Mouse (Mus musculus): ENCODE measurements at regions not wholly inside any gene's neighbourhood (a gene's known extent, or its start where the extent isn't known, plus 50 kb on each side); places are given as distances from the start of the nearest gene placed in this dataset.

DNA sequence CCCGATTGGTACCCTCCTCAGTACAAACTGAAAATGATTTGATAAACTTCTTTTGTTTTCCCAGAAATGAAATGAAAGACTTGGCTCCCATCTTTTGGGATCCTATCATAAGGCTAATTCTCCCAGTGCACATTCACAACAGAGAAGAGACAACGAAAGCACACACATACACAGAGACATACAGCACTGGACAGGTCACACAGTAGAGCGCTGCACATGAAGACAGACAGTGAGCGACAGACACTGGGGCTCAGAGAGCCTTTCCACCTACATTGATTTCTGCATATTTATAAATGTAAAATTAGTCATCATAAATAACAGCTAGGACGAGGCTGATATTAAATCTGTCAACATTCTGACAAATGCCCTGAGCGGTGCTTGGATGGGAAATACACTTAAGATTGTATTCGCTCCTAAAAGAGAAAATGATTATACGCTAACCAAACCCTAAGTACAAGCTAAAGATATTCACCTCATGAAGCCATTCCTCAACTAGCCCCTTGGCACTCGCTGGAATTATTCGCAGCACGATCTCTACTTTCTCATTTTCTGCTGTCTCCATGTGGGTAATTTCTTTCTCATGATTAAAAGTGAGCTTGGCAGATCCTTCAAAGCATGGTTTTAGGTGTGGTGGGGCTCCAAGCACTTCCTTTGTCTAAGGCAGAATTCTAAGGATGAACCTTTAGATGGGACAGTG is 647.4 kb downstream of the Nedd1 start:
- DNase-seq = no peak

DNA sequence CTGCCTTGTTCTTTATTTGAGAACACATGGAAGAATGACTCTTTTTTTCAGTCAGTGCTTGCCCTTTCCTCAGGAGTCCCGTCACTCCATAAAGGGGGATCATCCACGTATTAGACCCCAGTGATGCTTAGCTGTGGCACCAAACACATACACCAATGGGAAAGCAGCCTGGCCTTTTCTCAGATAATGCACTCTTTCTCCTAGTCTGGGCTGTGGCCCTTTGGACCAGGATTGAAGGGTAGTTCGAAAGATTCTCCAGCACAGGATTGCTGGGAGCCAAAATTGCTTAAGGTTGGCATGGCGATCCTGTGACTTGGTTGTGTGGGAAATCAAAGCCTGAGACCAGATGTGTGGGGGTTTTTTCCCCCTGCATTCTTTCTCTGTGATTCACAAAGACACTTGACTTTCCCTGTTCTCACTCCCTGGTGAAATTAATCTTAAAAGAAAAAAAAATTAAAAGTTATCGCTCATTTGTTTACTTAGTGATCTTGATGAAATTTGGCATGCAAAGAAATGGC is 648.3 kb downstream of the Nedd1 start:
- no peak for DNase-seq

DNA sequence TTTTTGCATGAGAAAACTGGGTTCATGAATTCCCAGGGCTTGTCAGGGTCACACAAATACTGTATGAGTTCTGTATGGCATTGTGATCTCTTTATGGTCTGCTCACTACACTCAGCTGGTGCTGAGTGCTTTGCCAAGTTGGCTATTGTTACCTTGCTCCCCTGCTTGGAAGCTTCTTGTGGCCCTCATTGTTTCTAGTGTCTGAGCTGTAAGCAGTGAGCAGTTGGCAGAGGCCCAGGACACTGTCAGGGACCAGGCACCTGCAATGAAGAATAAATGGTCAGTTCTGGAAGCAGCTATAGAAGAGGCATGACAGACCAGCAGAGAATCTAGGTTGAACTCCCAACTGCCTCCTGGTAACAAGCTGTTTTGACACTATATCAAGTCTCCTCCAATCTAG is 677.4 kb downstream of the Nedd1 start:
- no peak for DNase-seq

DNA sequence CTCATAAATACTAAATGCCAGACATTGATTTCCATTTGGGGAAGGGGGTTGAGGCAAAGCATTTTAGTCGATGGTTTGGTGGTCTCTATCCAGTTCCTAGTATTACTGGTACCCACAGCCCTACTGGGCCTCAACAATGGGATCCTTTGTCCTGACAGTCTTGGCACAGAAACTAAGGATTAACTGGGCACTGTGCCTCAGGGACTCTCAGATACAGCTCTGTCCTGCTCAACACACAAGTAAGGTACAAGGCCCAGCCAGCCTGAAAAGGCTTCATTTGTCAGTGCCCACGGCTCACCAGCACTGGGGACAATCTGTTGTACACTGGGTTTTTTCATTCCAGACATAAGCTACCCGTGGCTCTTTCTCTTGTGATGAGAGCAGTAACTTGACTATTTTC is 686.0 kb downstream of the Nedd1 start:
- peak; percentile 24 for DNase-seq

- no peak for DNase-seq
Observed at GRCm38 (mm10) chr10:92030221-92030620, 692.0 kb downstream of the Nedd1 start.

- no peak for DNase-seq
Observed at GRCm38 (mm10) chr10:92024203-92024602, 698.0 kb downstream of the Nedd1 start.

DNA sequence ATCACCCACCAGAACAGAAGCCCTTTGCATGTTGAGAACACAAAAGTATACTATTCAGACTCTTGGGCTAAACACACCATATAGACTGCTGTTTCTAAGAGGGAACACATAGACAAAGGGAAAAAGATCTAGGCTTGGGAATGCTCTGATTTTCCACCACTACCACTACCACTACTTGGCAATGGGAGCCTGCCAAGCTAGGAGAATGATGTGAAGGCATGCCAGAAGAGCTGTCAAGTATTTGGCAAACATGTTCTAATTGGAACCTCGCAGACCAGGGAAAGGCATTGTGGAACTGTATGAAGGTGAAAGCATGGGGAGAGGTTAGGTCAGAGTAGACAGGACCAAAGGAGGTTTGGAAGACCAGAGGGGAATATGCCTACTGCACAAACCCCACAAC is 701.2 kb downstream of the Nedd1 start:
- no peak for DNase-seq

- DNase-seq = peak; percentile 4
Observed at GRCm38 (mm10) chr10:92009551-92009950, 712.7 kb downstream of the Nedd1 start.

GRCm38 (mm10) chr10:92007891-92008290 is 714.3 kb downstream of the Nedd1 start:
- no peak for DNase-seq

DNA sequence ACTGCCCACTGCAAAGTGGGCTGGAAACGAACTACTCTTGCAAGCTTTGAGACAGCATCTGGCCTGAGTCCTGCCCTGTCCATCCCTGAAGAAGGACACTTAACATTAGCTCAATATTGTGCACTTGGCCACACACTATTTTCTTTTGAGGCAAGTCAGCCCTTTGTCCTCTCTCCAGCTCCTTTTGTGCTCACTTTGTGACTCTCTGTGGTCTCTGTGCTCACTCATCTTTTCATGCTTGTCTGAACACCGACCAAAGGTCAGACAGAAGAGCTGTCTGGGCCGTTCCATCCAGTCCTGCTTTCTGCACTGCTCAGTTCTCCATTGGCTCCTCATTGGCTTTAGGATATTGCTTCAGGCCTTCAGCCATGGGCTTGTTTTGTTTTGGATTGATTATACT is 715.8 kb downstream of the Nedd1 start:
- DNase-seq = no peak

- no peak for DNase-seq
Observed at GRCm38 (mm10) chr10:91991040-91991439, 731.2 kb downstream of the Nedd1 start.

DNA sequence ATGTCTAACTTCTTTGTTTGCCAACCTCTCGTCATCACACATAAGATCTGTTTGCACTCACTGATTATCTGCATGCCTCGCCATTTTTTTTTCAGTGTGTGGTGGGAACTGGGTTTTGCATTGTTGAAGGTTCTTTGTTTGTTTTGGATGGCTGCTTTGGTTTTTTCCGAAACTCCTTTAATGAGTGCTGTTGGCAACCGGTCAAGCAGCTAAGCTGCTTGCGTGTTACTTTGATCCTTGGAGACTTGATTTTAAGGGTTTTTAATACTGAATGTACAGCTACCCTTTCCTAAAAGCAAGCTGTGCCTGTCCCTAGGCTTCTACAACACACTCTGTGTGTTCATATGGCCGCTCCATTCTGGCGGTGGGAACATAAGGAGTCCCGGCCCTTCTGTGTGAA is 733.9 kb downstream of the Nedd1 start:
- peak; percentile 11 for DNase-seq

- DNase-seq = no peak
Observed at GRCm38 (mm10) chr10:91979841-91980240, 742.4 kb downstream of the Nedd1 start.

DNA sequence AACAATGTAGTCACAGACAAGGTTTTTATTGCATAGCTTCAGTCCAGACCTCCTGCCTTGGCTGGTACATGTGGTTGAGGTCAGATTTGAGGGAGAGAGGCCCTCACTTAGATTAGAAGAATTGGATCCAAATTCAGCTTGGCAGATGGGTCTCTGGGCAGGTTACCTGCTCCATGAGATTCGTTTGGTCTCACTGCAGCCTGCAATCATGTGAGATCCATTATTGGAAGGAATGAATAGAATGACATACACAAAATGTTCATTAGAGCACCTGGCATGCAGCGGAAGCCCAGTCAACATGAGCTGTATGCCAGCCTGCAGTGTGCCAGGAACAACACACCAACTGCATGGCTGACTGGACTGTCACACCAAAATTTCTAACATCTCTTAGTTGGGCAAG is 750.3 kb downstream of the Nedd1 start:
- DNase-seq = no peak

DNA sequence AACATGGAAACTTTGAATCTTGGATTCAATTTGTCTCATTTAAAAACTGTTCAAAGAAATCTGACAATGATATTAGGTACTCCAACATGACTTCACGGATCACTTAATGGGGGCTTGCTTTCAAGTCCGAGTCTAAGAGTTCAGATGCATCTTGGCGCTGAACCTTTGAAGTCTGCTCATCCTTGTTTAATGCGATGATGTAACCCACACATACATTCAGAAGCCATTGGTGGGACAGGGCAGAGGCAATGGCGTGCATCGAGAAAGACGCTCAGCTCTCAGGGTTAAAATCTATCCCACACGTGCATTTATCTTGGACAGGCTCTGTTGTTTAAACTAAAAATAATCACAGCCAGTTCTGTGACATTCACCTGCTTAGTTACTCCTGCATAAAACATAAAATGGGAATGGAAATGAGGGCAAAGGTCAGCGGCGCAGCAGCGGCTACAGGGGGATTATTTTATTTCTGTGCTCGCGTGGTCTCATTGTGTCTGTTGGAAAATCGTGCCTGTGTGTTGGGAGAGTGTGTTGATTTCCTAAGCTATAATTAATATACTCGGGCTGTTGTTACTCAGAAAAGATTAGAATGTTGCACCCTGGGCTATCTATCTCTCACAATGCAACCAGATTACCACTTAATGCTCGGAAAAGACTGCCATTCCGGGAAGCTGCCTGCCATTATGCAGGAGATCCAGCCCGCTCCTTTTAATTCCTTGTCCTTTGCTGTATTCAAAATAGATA is 754.5 kb downstream of the Nedd1 start:
- no peak for DNase-seq

DNA sequence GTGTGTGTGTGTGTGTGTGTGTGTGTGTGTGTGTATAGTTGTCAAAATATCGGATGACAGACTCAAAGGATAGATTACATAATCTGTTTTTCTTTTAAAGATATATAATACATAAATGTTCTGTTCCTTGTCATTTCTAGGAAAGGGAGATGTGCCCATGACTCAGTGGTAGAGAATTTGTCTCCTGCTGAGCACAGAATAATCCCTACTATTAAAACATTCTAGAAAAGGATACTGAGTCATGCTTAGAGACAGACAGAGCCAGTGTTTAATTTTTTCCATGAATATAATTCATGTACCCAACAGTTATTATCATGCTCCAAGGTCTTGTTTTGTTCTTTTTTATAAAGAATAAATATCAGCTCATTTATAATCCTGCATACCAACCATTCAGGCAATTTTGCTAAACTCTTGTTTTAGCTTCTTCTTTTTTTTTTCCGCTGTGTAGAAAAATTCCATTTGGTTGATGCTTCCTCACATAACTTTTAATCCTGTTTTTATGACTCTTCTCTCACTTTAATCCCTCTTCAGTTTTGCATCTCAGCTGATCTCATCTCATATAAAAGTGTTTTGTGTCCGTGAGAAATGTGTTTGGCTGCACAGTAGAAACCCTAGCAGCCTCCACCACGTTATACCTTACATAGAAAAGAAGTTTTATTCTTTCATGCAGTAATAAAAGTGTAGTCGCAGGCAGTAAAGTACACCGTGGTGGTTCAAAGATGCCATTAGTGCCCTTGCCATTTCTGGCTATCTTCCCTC is 762.3 kb downstream of the Nedd1 start:
- DNase-seq = no peak

- no peak for DNase-seq
Observed at GRCm38 (mm10) chr10:91953078-91953477, 769.1 kb downstream of the Nedd1 start.

- no peak for DNase-seq
Observed at GRCm38 (mm10) chr10:91923626-91924025, 742.5 kb upstream of the Tmpo start.

- DNase-seq = no peak
Observed at GRCm38 (mm10) chr10:91889864-91890263, 708.7 kb upstream of the Tmpo start.

DNA sequence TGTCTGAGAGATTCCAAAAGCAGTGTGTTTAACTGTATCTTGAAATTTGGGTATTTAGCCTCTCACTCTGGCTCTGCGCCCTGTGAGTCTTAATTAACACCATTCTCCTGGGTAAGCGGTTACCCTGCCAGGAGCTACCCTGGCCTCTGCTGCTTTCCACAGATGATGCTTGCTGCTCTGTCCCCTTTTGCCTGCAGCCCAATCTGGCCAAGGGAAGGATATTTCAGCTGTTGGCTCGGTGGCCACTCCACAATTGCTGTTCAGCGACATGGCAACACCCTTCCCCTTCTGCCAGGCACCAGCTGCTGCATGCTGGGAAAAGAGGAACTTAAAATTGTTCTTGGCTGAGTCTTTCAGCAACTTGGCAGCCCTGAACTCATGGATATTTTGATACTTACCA is 707.4 kb upstream of the Tmpo start:
- peak; percentile 31 for DNase-seq

- DNase-seq = peak; percentile 18
Observed at GRCm38 (mm10) chr10:91883155-91883554, 702.0 kb upstream of the Tmpo start.

DNA sequence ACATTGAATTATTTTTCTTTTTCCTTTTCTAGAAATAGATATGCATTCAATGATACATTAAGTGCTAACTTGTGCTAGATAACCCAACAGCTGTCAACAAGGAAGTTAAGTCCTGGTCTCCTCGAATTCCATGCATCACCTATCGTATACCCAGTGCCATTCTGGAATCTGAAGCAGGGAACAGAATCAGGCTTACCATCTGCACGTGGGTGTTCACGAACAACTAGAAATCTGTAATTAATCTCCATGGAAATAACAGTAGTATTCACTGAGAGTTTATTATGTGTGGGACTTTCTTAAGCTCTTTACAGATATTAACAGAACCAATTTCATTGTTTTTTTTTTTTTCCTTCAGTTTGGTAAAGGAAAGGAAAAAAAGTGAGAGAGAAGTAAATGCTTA is 701.4 kb upstream of the Tmpo start:
- DNase-seq = no peak

DNA sequence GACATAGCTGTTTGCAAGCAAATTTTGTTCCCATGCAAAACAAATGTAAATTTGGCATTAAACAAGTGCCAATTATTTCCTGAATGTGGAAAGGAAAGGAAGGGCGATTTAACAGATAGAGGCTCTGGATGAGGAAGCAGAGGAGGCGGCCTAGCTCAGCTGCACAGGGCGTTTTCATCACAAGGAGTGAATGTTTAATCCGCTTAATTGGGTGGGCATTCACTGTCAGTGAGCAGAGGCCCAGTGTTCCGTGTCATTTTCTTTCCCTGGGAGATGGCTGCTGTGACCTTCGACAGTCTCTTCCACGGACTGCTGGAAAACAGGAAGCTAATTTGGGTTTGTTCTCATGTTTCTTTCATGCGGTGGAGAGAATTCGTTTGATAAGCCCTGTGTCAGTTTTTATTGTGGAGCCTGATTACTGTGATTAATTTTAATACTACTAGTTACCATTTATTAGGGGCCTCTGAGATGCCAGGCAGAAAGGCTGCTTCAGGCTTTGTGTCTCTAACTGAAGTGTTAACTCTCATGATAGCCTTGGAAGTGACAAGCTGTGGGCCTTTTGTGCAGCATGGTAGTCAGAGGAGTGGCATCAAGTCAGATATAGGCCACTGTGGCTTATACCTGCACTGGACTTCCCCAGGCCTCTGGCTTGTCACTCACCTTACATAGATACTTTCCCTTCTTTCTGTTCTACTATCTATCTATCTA is 700.6 kb upstream of the Tmpo start:
- DNase-seq = no peak

All from right cerebral cortex, postnatal 4 days (tissue).